Comparison of ENCODE assay signal across 26 mouse cellular contexts in genomic region chr4:82444078-82444477, GRCm38 (mm10).
DNase-seq lines count a peak whose midpoint lies in the region; ATAC-seq and TF ChIP-seq lines count a peak whose summit lies in the region.
"Had no signal": no experiment of that assay in that cellular context is flagged by ENCODE, and none has a peak within 500 bp of the region (broad histone marks: within the 10 kb centered on the region; RNA-seq: fewer than 3 reads in every experiment).

No protein-coding gene starts in this region.

- TF ChIP-seq POLR2A in embryonic fibroblast, embryonic 13.5 days (IDR thresholded peaks at IDR 0.05; ENCODE audit: low read depth, low read length) = no peak

- WGBS in intestine, embryonic 14.5 days = 39% methylated on average over 1 of the region's 1 CpGs
- WGBS in intestine, embryonic 15.5 days = 43% methylated on average over 1 of the region's 1 CpGs
- 19% methylated on average over 1 of the region's 1 CpGs for WGBS in lung, embryonic 16.5 days

- H3K4me2 ChIP-seq in intestine, embryonic 14.5 days (ENCODE audit: low read length) = no peak overlapping the region
- H3K4me2 ChIP-seq in intestine, embryonic 15.5 days (replicated peaks) = no peak overlapping the region
- no peak overlapping the region for H3K4me2 ChIP-seq in lung, embryonic 16.5 days (ENCODE audit: low read depth, low read length)
- H3K4me2 ChIP-seq: embryonic facial prominence, embryonic 15.5 days; hindbrain, embryonic 13.5 days; kidney, embryonic 15.5 days; liver, embryonic 15.5 days; midbrain, embryonic 12.5 days; neural tube, embryonic 13.5 days had no signal

- no peak for TF ChIP-seq CTCF in embryonic fibroblast, embryonic 13.5 days (IDR thresholded peaks at IDR 0.05; ENCODE audit: borderline replicate concordance, insufficient read depth, low read length)

- no peak overlapping the region for H3K9ac ChIP-seq in intestine, embryonic 14.5 days (ENCODE audit: low read length)
- H3K9ac ChIP-seq in intestine, embryonic 15.5 days = no peak overlapping the region
- H3K9ac ChIP-seq in lung, embryonic 16.5 days (ENCODE audit: low read length) = no peak overlapping the region
- H3K9ac ChIP-seq: embryonic facial prominence, embryonic 15.5 days; hindbrain, embryonic 13.5 days; kidney, embryonic 15.5 days; liver, embryonic 15.5 days; midbrain, embryonic 12.5 days; neural tube, embryonic 13.5 days had no signal

- no peaks in the 10 kb centered on the region for H3K27me3 ChIP-seq in intestine, embryonic 14.5 days (replicated peaks; ENCODE audit: control insufficient read depth, insufficient read depth, low read length)
- no peaks in the 10 kb centered on the region for H3K27me3 ChIP-seq in intestine, embryonic 15.5 days (replicated peaks)
- H3K27me3 ChIP-seq in lung, embryonic 16.5 days (ENCODE audit: control insufficient read depth, insufficient read depth, low read depth, low read length) = no peaks in the 10 kb centered on the region
- H3K27me3 ChIP-seq: CH12.LX; embryonic facial prominence, embryonic 15.5 days; hindbrain, embryonic 13.5 days; liver, embryonic 15.5 days; megakaryocyte, embryonic 14.5 days; midbrain, embryonic 12.5 days; neural tube, embryonic 13.5 days had no signal

- DNase-seq in intestine, embryonic 14.5 days (ENCODE audit: low spot score) = no peak
- DNase-seq in lung, postnatal 10 days = no peak
- DNase-seq: adrenal gland, adult 8-10 months; cerebellum, adult 8-10 months; cerebellum, postnatal 25 days; gastrocnemius, postnatal 25 days; heart, adult 2 months; heart, postnatal 4 days; liver; lung, postnatal 14 days; right cerebral cortex, postnatal 4 days; thymus, postnatal 4 days had no signal

- H3K4me1 ChIP-seq in intestine, embryonic 14.5 days (replicated peaks; ENCODE audit: control insufficient read depth, insufficient read depth, low read length) = peaks cover 47% of the 10 kb centered on the region
- 0 out of 2 replicates have a peak, but pooled peaks cover 21% of the 10 kb centered on the region for H3K4me1 ChIP-seq in intestine, embryonic 15.5 days (replicated peaks)
- H3K4me1 ChIP-seq in lung, embryonic 16.5 days (replicated peaks; ENCODE audit: control insufficient read depth, insufficient read depth, low read length) = peaks cover 81% of the 10 kb centered on the region
- peaks cover 14% of the 10 kb centered on the region for H3K4me1 ChIP-seq in embryonic fibroblast, embryonic 13.5 days (ENCODE audit: control insufficient read depth, insufficient read depth, low read length)
- H3K4me1 ChIP-seq: megakaryocyte, embryonic 14.5 days had no signal

- ATAC-seq in intestine, embryonic 14.5 days (replicated peaks; ENCODE audit: low FRiP score, low TSS enrichment, low read depth) = no peak
- ATAC-seq in intestine, embryonic 15.5 days = no peak
- no peak for ATAC-seq in lung, embryonic 16.5 days (ENCODE audit: low read depth)
- no peak for ATAC-seq in megakaryocyte progenitor cell, adult 5-6 weeks (replicated peaks; ENCODE audit: poor library complexity)
- ATAC-seq: forebrain, embryonic 14.5 days had no signal

- H3K9me3 ChIP-seq in intestine, embryonic 14.5 days (ENCODE audit: control insufficient read depth, low read length) = no peaks in the 10 kb centered on the region
- no peaks in the 10 kb centered on the region for H3K9me3 ChIP-seq in intestine, embryonic 15.5 days
- H3K9me3 ChIP-seq in lung, embryonic 16.5 days (ENCODE audit: control insufficient read depth, low read length) = no peaks in the 10 kb centered on the region
- H3K9me3 ChIP-seq: embryonic facial prominence, embryonic 10.5 days; embryonic facial prominence, embryonic 15.5 days; hindbrain, embryonic 13.5 days; kidney, embryonic 15.5 days; liver, embryonic 15.5 days; midbrain, embryonic 12.5 days; neural tube, embryonic 13.5 days had no signal

- no peak overlapping the region for H3K4me3 ChIP-seq in intestine, embryonic 14.5 days (ENCODE audit: low read depth, low read length)
- no peak overlapping the region for H3K4me3 ChIP-seq in intestine, embryonic 15.5 days (replicated peaks)
- no peak overlapping the region for H3K4me3 ChIP-seq in lung, embryonic 16.5 days (ENCODE audit: low read length)
- H3K4me3 ChIP-seq in embryonic fibroblast, embryonic 13.5 days (ENCODE audit: insufficient read depth, low read length) = no peak overlapping the region
- H3K4me3 ChIP-seq: embryonic facial prominence, embryonic 10.5 days; embryonic facial prominence, embryonic 15.5 days; heart, adult 2 months; hindbrain, embryonic 13.5 days; kidney, embryonic 15.5 days; liver, embryonic 15.5 days; megakaryocyte, embryonic 14.5 days; midbrain, embryonic 12.5 days; neural tube, embryonic 13.5 days had no signal

- 0 out of 2 replicates have a peak overlapping the region, but pooled peaks have one; percentile 36 for H3K27ac ChIP-seq in intestine, embryonic 14.5 days (ENCODE audit: low read depth)
- no peak overlapping the region for H3K27ac ChIP-seq in intestine, embryonic 15.5 days
- H3K27ac ChIP-seq in lung, embryonic 16.5 days (ENCODE audit: low read length) = peak overlapping the region; percentile 19
- H3K27ac ChIP-seq in embryonic fibroblast, embryonic 13.5 days (ENCODE audit: insufficient read depth, low read length) = peak overlapping the region; percentile 88
- H3K27ac ChIP-seq: embryonic facial prominence, embryonic 10.5 days; embryonic facial prominence, embryonic 15.5 days; hindbrain, embryonic 13.5 days; liver, embryonic 15.5 days; midbrain, embryonic 12.5 days; neural tube, embryonic 13.5 days had no signal

- H3K36me3 ChIP-seq in intestine, embryonic 14.5 days (ENCODE audit: control insufficient read depth, insufficient read depth, low read length) = no peaks in the 10 kb centered on the region
- H3K36me3 ChIP-seq in intestine, embryonic 15.5 days = no peaks in the 10 kb centered on the region
- H3K36me3 ChIP-seq in lung, embryonic 16.5 days (ENCODE audit: control insufficient read depth, insufficient read depth, low read length) = peaks cover 2% of the 10 kb centered on the region; the same call in 1 of the 2 replicates
- H3K36me3 ChIP-seq: embryonic facial prominence, embryonic 10.5 days; embryonic facial prominence, embryonic 15.5 days; hindbrain, embryonic 13.5 days; kidney, embryonic 15.5 days; liver, embryonic 15.5 days; midbrain, embryonic 12.5 days; neural tube, embryonic 13.5 days had no signal
